In genomic region chr5:21545227-21545626, GRCm38 (mm10) we compare ENCODE assay signal across 14 mouse cellular contexts. TPM values are rescaled to one million over a fixed set of nuclear protein-coding genes. Genes with fewer than 3 reads are reported as not detected.
DNase-seq lines count a peak whose midpoint lies in the region; ATAC-seq lines count a peak whose summit lies in the region.
"Had no signal": no experiment of that assay in that cellular context is flagged by ENCODE, and none has a peak within 500 bp of the region (broad histone marks: within the 10 kb centered on the region; RNA-seq: fewer than 3 reads in every experiment).

No protein-coding gene starts in this region.

- peaks cover 2% of the 10 kb centered on the region; the same call in 1 of the 2 replicates for H3K36me3 ChIP-seq in kidney, embryonic 15.5 days
- H3K36me3 ChIP-seq in embryonic facial prominence, embryonic 11.5 days (replicated peaks; ENCODE audit: control insufficient read depth, insufficient read depth, low read depth, low read length) = no peaks in the 10 kb centered on the region
- no peaks in the 10 kb centered on the region for H3K36me3 ChIP-seq in intestine, embryonic 14.5 days (ENCODE audit: control insufficient read depth, insufficient read depth, low read length)
- no peaks in the 10 kb centered on the region for H3K36me3 ChIP-seq in liver, embryonic 12.5 days

- H3K4me2 ChIP-seq in kidney, embryonic 15.5 days = peak overlapping the region; percentile 56
- H3K4me2 ChIP-seq in embryonic facial prominence, embryonic 11.5 days (ENCODE audit: low read depth, low read length) = 0 out of 2 replicates have a peak overlapping the region, but pooled peaks have one; percentile 1
- peak overlapping the region; percentile 43 for H3K4me2 ChIP-seq in intestine, embryonic 14.5 days (ENCODE audit: low read length)
- H3K4me2 ChIP-seq in liver, embryonic 12.5 days = no peak overlapping the region
- H3K4me2 ChIP-seq: midbrain, embryonic 11.5 days had no signal

- no peaks in the 10 kb centered on the region for H3K9me3 ChIP-seq in kidney, embryonic 15.5 days (replicated peaks)
- no peaks in the 10 kb centered on the region for H3K9me3 ChIP-seq in embryonic facial prominence, embryonic 11.5 days (replicated peaks; ENCODE audit: control insufficient read depth, low read length)
- no peaks in the 10 kb centered on the region for H3K9me3 ChIP-seq in intestine, embryonic 14.5 days (ENCODE audit: control insufficient read depth, low read length)
- H3K9me3 ChIP-seq in liver, embryonic 12.5 days (replicated peaks) = no peaks in the 10 kb centered on the region

- H3K27me3 ChIP-seq in kidney, embryonic 15.5 days = no peaks in the 10 kb centered on the region
- H3K27me3 ChIP-seq in embryonic facial prominence, embryonic 11.5 days (ENCODE audit: control insufficient read depth, insufficient read depth, low read length) = no peaks in the 10 kb centered on the region
- H3K27me3 ChIP-seq in intestine, embryonic 14.5 days (replicated peaks; ENCODE audit: control insufficient read depth, insufficient read depth, low read length) = no peaks in the 10 kb centered on the region
- H3K27me3 ChIP-seq in liver, embryonic 12.5 days (replicated peaks) = 0 out of 2 replicates have a peak, but pooled peaks cover 3% of the 10 kb centered on the region
- H3K27me3 ChIP-seq: CH12.LX had no signal

- H3K4me3 ChIP-seq in kidney, embryonic 15.5 days (replicated peaks) = peak overlapping the region; percentile 45; the same call in 1 of the 2 replicates
- peak overlapping the region; percentile 13 for H3K4me3 ChIP-seq in embryonic facial prominence, embryonic 11.5 days (ENCODE audit: low read depth, low read length)
- peak overlapping the region; percentile 47 for H3K4me3 ChIP-seq in intestine, embryonic 14.5 days (ENCODE audit: low read depth, low read length)
- H3K4me3 ChIP-seq in liver, embryonic 12.5 days = no peak overlapping the region
- H3K4me3 ChIP-seq: erythroblast, embryonic 14.5 days; layer of hippocampus, adult 2 months had no signal

- H3K27ac ChIP-seq in kidney, embryonic 15.5 days = no peak overlapping the region
- H3K27ac ChIP-seq in embryonic facial prominence, embryonic 11.5 days (replicated peaks; ENCODE audit: low read depth, low read length) = no peak overlapping the region
- H3K27ac ChIP-seq in intestine, embryonic 14.5 days (ENCODE audit: low read depth) = no peak overlapping the region
- H3K27ac ChIP-seq in liver, embryonic 12.5 days = no peak overlapping the region
- H3K27ac ChIP-seq: layer of hippocampus, adult 2 months had no signal

- no peak for DNase-seq in kidney, postnatal 10 days
- DNase-seq in embryonic facial prominence, embryonic 11.5 days (ENCODE audit: low spot score) = no peak
- DNase-seq in intestine, embryonic 14.5 days (ENCODE audit: low spot score) = no peak
- DNase-seq in layer of hippocampus, postnatal 25 days (ENCODE audit: extremely low spot score in 1 of 2, low spot score in 1 of 2) = no peak
- DNase-seq in layer of hippocampus, adult 9-10 months (ENCODE audit: low spot score) = no peak
- DNase-seq: liver, postnatal 0 days had no signal

- no peak overlapping the region for H3K9ac ChIP-seq in kidney, embryonic 15.5 days
- no peak overlapping the region for H3K9ac ChIP-seq in embryonic facial prominence, embryonic 11.5 days (replicated peaks; ENCODE audit: low read length)
- H3K9ac ChIP-seq in intestine, embryonic 14.5 days (ENCODE audit: low read length) = no peak overlapping the region
- no peak overlapping the region for H3K9ac ChIP-seq in liver, embryonic 12.5 days
- H3K9ac ChIP-seq: liver, postnatal 0 days had no signal

- no peak for ATAC-seq in kidney, embryonic 15.5 days (replicated peaks; ENCODE audit: low FRiP score)
- no peak for ATAC-seq in embryonic facial prominence, embryonic 11.5 days (replicated peaks; ENCODE audit: insufficient number of reproducible peaks, low FRiP score, low TSS enrichment, low read depth)
- no peak for ATAC-seq in intestine, embryonic 14.5 days (replicated peaks; ENCODE audit: low FRiP score, low TSS enrichment, low read depth)
- ATAC-seq in megakaryocyte progenitor cell, adult 5-6 weeks (replicated peaks; ENCODE audit: poor library complexity) = peak; percentile 30; the same call in 1 of the 2 replicates
- no peak for ATAC-seq in liver, embryonic 12.5 days
- ATAC-seq: hindbrain, embryonic 16.5 days; liver, postnatal 0 days had no signal

- H3K4me1 ChIP-seq in kidney, embryonic 15.5 days = peaks cover 6% of the 10 kb centered on the region
- H3K4me1 ChIP-seq in embryonic facial prominence, embryonic 11.5 days (ENCODE audit: control insufficient read depth, insufficient read depth, low read length) = no peaks in the 10 kb centered on the region
- H3K4me1 ChIP-seq in intestine, embryonic 14.5 days (replicated peaks; ENCODE audit: control insufficient read depth, insufficient read depth, low read length) = peaks cover 22% of the 10 kb centered on the region
- H3K4me1 ChIP-seq in liver, embryonic 12.5 days = no peaks in the 10 kb centered on the region

RNA-seq across cellular contexts. Expression of gene Lrrc17, which starts 1.9 kb away (rescaled TPM):
- polyA plus RNA-seq in kidney, embryonic 15.5 days (2015; fragmentation: Nextera tagmentation; extraction: Ambion mirVana) = 42.4 and 47.4 TPM in 2 replicates
- 40.2 and 42.8 TPM in 2 replicates for polyA plus RNA-seq in embryonic facial prominence, embryonic 11.5 days (2014; fragmentation: Nextera tagmentation; extraction: Ambion mirVana)
- polyA plus RNA-seq in intestine, embryonic 14.5 days (2014; fragmentation: Nextera tagmentation; extraction: Ambion mirVana) = 40.2 and 42.5 TPM in 2 replicates
- not detected in 2 replicates for total RNA-seq in megakaryocyte progenitor cell, adult 5-6 weeks (2015)
- not detected in 2 replicates for total RNA-seq in megakaryocyte progenitor cell, adult 5-6 weeks (2017)
- under 1 TPM; 0.33 to 0.44 TPM for total RNA-seq in layer of hippocampus, postnatal 25 days (2021)
- 1.6 and 2.2 TPM in 2 replicates for polyA plus RNA-seq in liver, embryonic 12.5 days (2016; fragmentation: Nextera tagmentation; extraction: Ambion mirVana)
- total RNA-seq: CH12.LX had no signal
- polyA plus RNA-seq: erythroblast, embryonic 14.5 days had no signal

Comparison
In these comparisons a context has a peak if more than half of its experiments do, and no peak if none do; other contexts are left out.
1. RNA of gene Lrrc17, which starts 1.9 kb away (polyA plus RNA-seq): 42.4 to 47.4 TPM in kidney, embryonic 15.5 days, 40.2 to 42.8 TPM in embryonic facial prominence, embryonic 11.5 days and 40.2 to 42.5 TPM in intestine, embryonic 14.5 days; 1.6 to 2.2 TPM in liver, embryonic 12.5 days; every median in the first group is over 10 times any median in the second.